Mouse (Mus musculus): ENCODE measurements at regions not wholly inside any gene's neighbourhood (a gene's known extent, or its start where the extent isn't known, plus 50 kb on each side); places are given as distances from the start of the nearest gene placed in this dataset.

DNA sequence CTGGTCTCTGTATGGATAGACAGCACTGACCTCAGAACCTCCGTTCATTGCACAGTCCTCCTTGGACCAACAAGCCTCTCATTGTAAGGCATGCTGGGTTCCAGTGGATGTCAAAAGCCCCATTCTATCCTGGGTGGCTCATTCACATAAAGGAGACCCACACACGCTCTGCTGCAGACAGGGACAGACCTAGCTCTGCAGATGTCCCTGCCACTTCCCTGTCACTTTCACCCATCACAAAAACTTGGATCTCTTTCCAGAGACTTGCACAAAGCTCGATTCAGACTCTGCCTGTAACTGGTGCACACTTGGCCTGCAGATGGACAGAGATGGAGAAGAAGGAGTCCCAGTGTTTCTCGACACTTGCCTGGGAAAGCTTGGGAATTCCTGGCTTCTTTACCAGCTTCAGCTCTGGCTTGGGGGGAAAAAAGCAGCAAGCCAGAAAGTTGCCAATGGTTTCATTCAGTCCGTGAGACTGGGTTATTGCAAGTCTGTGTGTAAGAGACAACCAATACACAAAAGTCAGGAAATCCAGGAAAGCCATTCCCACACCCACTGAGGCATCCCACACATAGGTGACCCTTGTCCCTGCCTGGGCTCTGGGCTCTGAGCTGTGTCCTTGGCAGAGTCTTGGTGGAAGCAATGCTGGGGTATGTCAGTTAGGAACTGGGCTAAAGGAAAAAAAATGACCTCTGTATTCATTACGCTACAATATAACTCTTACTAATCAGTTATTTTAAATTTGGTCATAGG is 136.1 kb upstream of the Car8 start:
- DNase-seq (ENCODE audit: low spot score in 2 of 2), result peak in 1 of 2 experiments; percentile 23

DNA sequence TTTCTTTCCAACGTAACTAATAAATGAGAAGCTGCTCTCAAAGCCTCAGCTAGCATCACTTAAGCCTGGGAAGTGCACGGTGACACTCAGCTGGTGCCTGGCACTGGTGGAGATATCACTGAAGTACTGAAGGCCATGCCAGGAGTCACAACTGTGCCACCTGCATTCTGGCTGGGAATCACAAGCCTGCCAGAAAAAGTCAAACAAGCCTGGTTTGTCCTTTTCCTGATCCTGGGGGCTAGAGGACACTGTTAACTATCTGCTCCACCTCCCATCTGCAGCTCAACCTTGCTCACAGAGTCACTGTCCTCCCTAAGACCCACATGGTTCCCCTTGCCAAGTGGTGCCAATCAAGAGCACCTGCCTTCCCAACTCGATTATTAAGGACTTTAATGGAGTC is 135.2 kb upstream of the Car8 start:
- DNase-seq (ENCODE audit: low spot score in 2 of 2), result no peak

DNA sequence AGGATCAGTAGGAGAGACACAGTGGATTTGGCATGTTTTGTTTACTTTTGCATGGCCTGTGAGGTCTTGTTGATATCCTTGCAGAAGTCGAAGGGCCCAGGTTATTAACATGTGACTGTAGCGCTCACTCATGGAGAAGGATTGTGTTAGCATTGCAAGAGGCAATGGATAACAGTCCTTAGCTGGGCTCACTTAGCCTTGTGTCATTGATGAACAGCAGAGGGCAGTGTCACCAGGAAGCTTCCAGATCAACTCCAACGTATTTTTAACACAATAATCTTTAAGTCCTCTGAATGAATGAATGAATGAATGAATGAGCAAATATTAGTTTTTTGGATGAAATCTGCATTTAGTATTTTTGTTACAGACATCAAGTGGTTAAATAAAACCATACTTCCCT is 133.2 kb upstream of the Car8 start:
- DNase-seq (ENCODE audit: low spot score in 2 of 2), result no peak

- DNase-seq (ENCODE audit: low spot score in 2 of 2), result no peak
Observed at GRCm38 (mm10) chr4:8370786-8371185, 131.9 kb upstream of the Car8 start.

DNA sequence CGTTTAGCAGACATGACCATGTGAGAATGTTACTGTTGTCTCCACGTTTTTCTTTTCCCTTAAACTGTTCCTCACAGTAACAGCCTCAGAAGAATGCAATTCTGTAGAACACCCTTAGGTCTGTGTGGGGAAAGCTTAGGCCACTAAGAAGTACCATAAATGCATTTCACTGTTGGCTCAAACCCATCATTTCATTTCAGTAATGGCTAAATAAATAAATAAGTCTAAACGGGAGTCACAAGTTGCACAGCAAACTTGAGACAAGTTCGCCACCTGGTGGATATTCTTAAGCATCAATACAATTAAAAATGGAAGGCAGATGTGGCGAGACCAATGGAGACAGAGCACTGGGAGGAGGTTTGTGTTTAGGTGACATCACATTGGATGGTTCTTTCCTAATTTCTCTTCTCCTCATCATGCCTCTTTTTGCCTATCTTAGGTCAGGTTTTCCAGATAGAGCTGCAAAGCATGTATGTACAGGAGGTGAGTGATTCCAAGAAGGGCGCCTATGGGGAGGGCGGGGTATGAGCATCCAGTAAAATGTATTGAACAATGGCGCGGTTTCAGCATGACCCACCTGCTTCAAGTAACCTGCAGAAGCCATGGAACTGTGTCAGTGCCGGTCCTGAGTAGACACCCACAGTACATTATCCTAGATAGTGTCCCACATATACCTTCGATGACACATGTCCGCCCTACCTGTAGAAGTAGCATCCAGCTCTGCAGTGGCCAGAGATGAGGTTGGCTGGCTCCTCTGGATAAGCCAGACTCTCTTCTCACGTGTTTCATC is 128.8 kb upstream of the Car8 start:
- DNase-seq (ENCODE audit: low spot score in 2 of 2), result no peak

DNA sequence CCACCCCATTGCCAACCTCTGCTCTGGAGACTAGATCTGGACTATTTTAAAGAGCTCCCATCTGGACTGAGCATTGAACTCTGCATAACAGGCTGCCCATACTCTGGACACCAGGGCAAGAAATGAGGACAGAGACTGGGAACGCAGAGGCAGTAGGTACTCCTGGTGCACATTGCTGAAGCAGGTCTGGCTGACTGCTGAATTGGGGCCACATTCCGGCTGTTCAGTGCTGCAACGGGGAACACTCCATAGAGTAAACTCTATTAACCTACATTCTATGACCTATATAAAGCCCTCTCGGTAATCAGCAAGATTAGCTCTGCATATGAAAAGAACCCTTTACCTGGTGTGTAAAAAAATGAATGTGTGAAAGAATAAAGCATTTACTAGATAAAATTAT is 128.1 kb upstream of the Car8 start:
- DNase-seq (ENCODE audit: low spot score in 2 of 2), result no peak

DNA sequence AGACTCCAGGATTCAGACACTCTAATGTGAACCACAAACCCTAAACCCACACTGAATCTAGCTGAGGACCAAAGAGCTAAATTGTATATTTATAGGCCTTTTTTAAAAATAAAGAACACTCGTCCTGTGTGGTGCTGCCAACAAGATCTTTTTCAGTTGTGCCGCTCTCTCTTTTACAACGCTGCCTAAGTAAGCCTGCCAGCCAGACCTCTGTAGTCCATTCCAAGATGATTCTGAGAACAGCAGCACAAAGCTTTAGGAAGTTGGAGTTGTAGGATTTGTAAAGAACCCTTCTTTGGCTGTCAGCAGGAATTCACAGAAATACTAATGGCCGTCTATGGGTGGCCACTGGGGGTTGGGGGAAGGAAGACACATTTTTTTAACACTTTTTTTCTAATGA is 123.6 kb upstream of the Car8 start:
- DNase-seq (ENCODE audit: low spot score in 2 of 2), result no peak

DNA sequence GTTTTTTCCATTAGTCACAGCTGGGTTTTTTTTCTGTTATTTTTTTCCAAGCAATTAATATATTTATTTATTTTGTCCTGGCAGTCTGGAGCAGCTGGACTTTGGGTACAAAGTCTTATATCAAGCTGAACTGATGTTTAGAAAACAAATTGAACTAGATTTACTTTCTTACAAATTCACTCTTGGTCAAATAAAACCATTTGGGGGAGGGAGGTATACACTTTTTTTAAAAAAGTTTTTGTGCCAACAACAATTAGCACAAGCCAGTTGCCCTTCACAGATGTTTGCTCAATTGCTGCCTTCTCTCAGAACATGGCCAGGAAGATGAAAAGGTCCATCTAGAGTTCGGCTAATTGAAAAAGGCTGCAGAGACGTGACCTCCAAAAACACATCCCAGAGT is 123.1 kb upstream of the Car8 start:
- DNase-seq (ENCODE audit: low spot score in 2 of 2), result no peak

DNA sequence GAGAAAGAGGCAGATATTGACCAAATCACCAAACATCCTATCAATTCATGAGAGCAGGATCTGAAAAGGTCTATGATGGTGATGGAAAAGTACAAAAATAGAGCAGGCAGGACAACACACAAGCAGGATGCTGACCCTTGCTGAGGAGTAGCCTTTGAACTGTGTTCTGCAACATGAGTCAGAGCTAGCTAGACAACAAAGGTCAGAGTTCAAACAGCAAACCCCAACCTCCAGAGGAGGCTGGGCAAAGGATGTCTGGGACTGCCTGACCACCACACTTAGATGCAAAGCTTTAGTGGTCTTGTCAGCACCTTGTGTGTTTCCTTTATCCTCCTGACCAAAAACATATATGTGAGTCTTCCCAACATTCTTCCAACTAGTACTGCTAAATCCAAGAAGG is 122.5 kb upstream of the Car8 start:
- no peak for DNase-seq (ENCODE audit: low spot score in 2 of 2)

- DNase-seq (ENCODE audit: low spot score in 2 of 2), result no peak
Observed at GRCm38 (mm10) chr4:8357443-8357842, 118.6 kb upstream of the Car8 start.

DNA sequence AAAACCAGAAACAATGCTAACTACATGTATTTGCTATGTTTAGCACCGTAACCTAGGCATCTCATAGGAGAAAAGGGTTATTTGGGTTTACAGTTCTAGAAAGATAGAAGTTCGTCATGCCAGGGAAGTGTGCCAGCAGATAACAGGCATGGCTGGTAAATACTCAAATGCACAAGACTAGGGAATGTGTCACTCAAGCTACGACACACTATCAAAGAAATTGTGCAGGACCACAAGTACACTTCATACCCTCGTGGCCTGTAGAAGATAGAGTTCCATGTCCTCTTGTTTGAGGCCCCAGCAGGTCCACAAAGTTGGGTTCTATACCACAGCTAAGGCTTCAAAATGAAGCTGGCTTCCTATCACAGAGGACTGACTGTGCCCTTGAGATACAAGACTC is 103.1 kb upstream of the Car8 start:
- DNase-seq (ENCODE audit: low spot score in 2 of 2), result no peak

- no peak for DNase-seq (ENCODE audit: low spot score in 2 of 2)
Observed at GRCm38 (mm10) chr4:8309241-8309987, 70.6 kb upstream of the Car8 start.

GRCm38 (mm10) chr4:8292563-8292962 is 53.7 kb upstream of the Car8 start:
- no peak for DNase-seq (ENCODE audit: low spot score in 2 of 2)

GRCm38 (mm10) chr4:8291528-8292492 is 53.0 kb upstream of the Car8 start:
- no peak for DNase-seq (ENCODE audit: low spot score in 2 of 2)

- DNase-seq (ENCODE audit: low spot score in 2 of 2), result no peak
Observed at GRCm38 (mm10) chr4:8289901-8290300, 51.1 kb upstream of the Car8 start.

All from right cerebral cortex, postnatal 36 days (tissue).